Mouse (Mus musculus): ENCODE measurements around the gene Ciapin1. TPM values are rescaled to one million over a fixed set of nuclear protein-coding genes. Genes with fewer than 3 reads are reported as not detected.

Ciapin1 gene
- total RNA-seq (2023), result 57.2 TPM

GRCm38 (mm10) chr8:94837662-94838574 lies at the start of gene Ciapin1, which contains the start of gene Coq9:
TSS of gene Ciapin1 (minus strand) at chr8:94838358.
TSS of gene Coq9 (plus strand) at chr8:94838321.

GRCm38 (mm10) chr8:94876197-94876730 lies 38.1 kb upstream of the Ciapin1 start, which contains the start of gene Dok4:
TSS of gene Dok4 (minus strand) at chr8:94876330.

GRCm38 (mm10) chr8:94857346-94858173 lies 19.4 kb upstream of the Ciapin1 start, which contains the start of gene Polr2c:
TSS of gene Polr2c (plus strand) at chr8:94857450.

GRCm38 (mm10) chr8:94810153-94810552 lies 28.0 kb downstream of the Ciapin1 start, which contains the start of gene Ccl17:
TSS of gene Ccl17 (plus strand) at chr8:94810453.

GRCm38 (mm10) chr8:94771941-94772670 lies 66.1 kb downstream of the Ciapin1 start, which contains the start of gene Cx3cl1:
TSS of gene Cx3cl1 (plus strand) at chr8:94772009.

Other genes with a start within 250 kb of the Ciapin1 start
- 39.8 TPM for gene Rspry1, start 236.4 kb downstream of the Ciapin1 start, total RNA-seq (2023)
- 35.0 TPM for gene Fam192a, start 236.4 kb downstream of the Ciapin1 start, total RNA-seq (2023)
- 125 TPM for gene Arl2bp, start 171.8 kb downstream of the Ciapin1 start, total RNA-seq (2023)
- gene Pllp, start 142.1 kb downstream of the Ciapin1 start, total RNA-seq (2023), result not detected
- gene Ccl22, start 92.8 kb downstream of the Ciapin1 start, total RNA-seq (2023), result 0.59 TPM
- not detected for gene Cx3cl1, start 66.3 kb downstream of the Ciapin1 start, total RNA-seq (2023)
- gene Ccl17, start 27.9 kb downstream of the Ciapin1 start, total RNA-seq (2023), result not detected
- 33.6 TPM for gene Coq9, start within 50 bp of the Ciapin1 start, total RNA-seq (2023)
- gene Polr2c, start 19.1 kb upstream of the Ciapin1 start, total RNA-seq (2023), result 61.2 TPM
- 1.7 TPM for gene Dok4, start 38.0 kb upstream of the Ciapin1 start, total RNA-seq (2023)
- gene Ccdc102a, start 79.7 kb upstream of the Ciapin1 start, total RNA-seq (2023), result 3.1 TPM
- 2.7 TPM for gene Adgrg5, start 85.3 kb upstream of the Ciapin1 start, total RNA-seq (2023)
- gene Adgrg1, start 136.4 kb upstream of the Ciapin1 start, total RNA-seq (2023), result 2.0 TPM
- gene Adgrg3, start 179.3 kb upstream of the Ciapin1 start, total RNA-seq (2023), result 8.7 TPM
- gene Drc7, start 216.7 kb upstream of the Ciapin1 start, total RNA-seq (2023), result not detected
- gene Katnb1, start 242.8 kb upstream of the Ciapin1 start, total RNA-seq (2023), result 11.9 TPM

Data from CD4-positive naive resting alpha-beta T cell, adult 57 days (primary cell).